Mouse (Mus musculus) forebrain, embryonic 13.5 days (tissue): ENCODE measurements at regions not wholly inside any gene's neighbourhood (a gene's known extent, or its start where the extent isn't known, plus 50 kb on each side); places are given as distances from the start of the nearest gene placed in this dataset.

ENCODE experiments used
- ATAC-seq: fragments of 200-750 bp; cut with Nextera tagmentation; 2 replicates; pipeline ENCODE4 v1.8.0; 2017
- H3K27ac ChIP-seq: fragments of 300-500 bp; sonication (generic); 2 replicates; pipeline ENCODE4 v1.5.1; 2015; ENCODE audit warnings: inconsistent platforms, mild to moderate bottlenecking, moderate library complexity
- H3K27me3 ChIP-seq: fragments of 300-500 bp; sonication (generic); 2 replicates; pipeline ENCODE4 v1.6.1; 2015; ENCODE audit warnings: mild to moderate bottlenecking, inconsistent platforms
- H3K36me3 ChIP-seq: fragments of 300-500 bp; sonication (generic); 2 replicates; pipeline ENCODE4 v1.6.1; 2015; ENCODE audit warnings: mild to moderate bottlenecking, inconsistent platforms; ENCODE audit not compliant: poor library complexity, severe bottlenecking
- H3K4me1 ChIP-seq: fragments of 300-500 bp; sonication (generic); 2 replicates; pipeline ENCODE4 v1.6.1; 2015; ENCODE audit warnings: inconsistent platforms
- H3K4me2 ChIP-seq: fragments of 300-500 bp; sonication (generic); 2 replicates; pipeline ENCODE4 v1.6.1; 2015; ENCODE audit warnings: inconsistent platforms, mild to moderate bottlenecking, moderate library complexity
- H3K4me3 ChIP-seq: fragments of 300-500 bp; sonication (generic); 2 replicates; pipeline ENCODE4 v1.5.1; 2015; ENCODE audit warnings: mild to moderate bottlenecking, inconsistent platforms
- H3K9ac ChIP-seq: fragments of 300-500 bp; sonication (generic); 2 replicates; pipeline ENCODE4 v1.6.1; 2015; ENCODE audit warnings: mild to moderate bottlenecking, inconsistent platforms
- H3K9me3 ChIP-seq: fragments of 300-500 bp; sonication (generic); replicated peaks from 2 replicates; pipeline ENCODE4 v1.6.1; 2016; ENCODE audit warnings: inconsistent platforms
- WGBS: fragments of 180-500 bp; shearing (Covaris S2); methylation state at CpG from one replicate; pipeline ENCODE4 v1.1.7; 2015; 5-methylcytosine and 5-hydroxymethylcytosine counted together

- no peak overlapping the region for H3K4me3 ChIP-seq
- no peaks in the 10 kb centered on the region for H3K9me3 ChIP-seq
- no peak overlapping the region for H3K9ac ChIP-seq
- 81% methylated on average over 10 of the region's 10 CpGs for WGBS
- no peak overlapping the region for H3K27ac ChIP-seq
- H3K4me2 ChIP-seq, result no peak overlapping the region
- no peaks in the 10 kb centered on the region for H3K36me3 ChIP-seq
- no peak for ATAC-seq
- H3K4me1 ChIP-seq, result no peaks in the 10 kb centered on the region
- no peaks in the 10 kb centered on the region for H3K27me3 ChIP-seq
Measured at GRCm38 (mm10) chr5:75880088-75880684, 98.1 kb downstream of the Kdr start.

GRCm38 (mm10) chr5:75878361-75878760 is 99.9 kb downstream of the Kdr start:
- no peak overlapping the region for H3K27ac ChIP-seq
- H3K9me3 ChIP-seq, result no peaks in the 10 kb centered on the region
- H3K36me3 ChIP-seq, result no peaks in the 10 kb centered on the region
- 92% methylated on average over 8 of the region's 8 CpGs for WGBS
- no peak overlapping the region for H3K4me3 ChIP-seq
- no peak overlapping the region for H3K9ac ChIP-seq
- no peak overlapping the region for H3K4me2 ChIP-seq
- H3K27me3 ChIP-seq, result no peaks in the 10 kb centered on the region
- H3K4me1 ChIP-seq, result no peaks in the 10 kb centered on the region
- no peak for ATAC-seq

GRCm38 (mm10) chr5:75877609-75877971 is 100.7 kb downstream of the Kdr start:
- H3K4me3 ChIP-seq, result no peak overlapping the region
- H3K27ac ChIP-seq, result no peak overlapping the region
- no peak for ATAC-seq
- WGBS, result 90% methylated on average over 4 of the region's 4 CpGs
- no peaks in the 10 kb centered on the region for H3K27me3 ChIP-seq
- no peak overlapping the region for H3K4me2 ChIP-seq
- no peaks in the 10 kb centered on the region for H3K4me1 ChIP-seq
- no peak overlapping the region for H3K9ac ChIP-seq
- H3K9me3 ChIP-seq, result no peaks in the 10 kb centered on the region
- no peaks in the 10 kb centered on the region for H3K36me3 ChIP-seq

GRCm38 (mm10) chr5:75876871-75877608 is 101.2 kb downstream of the Kdr start:
- H3K9me3 ChIP-seq, result no peaks in the 10 kb centered on the region
- WGBS, result 67% methylated on average over 9 of the region's 9 CpGs
- no peak overlapping the region for H3K27ac ChIP-seq

GRCm38 (mm10) chr5:75871120-75871519 is 107.1 kb downstream of the Kdr start:
- ATAC-seq, result no peak
- Histone ChIP-seq H3K9ac (no peak overlapping the region), H3K4me2 (no peak overlapping the region), H3K27ac (no peak overlapping the region), H3K4me1 (no peaks in the 10 kb centered on the region), H3K27me3 (no peaks in the 10 kb centered on the region), H3K9me3 (no peaks in the 10 kb centered on the region), H3K36me3 (no peaks in the 10 kb centered on the region), H3K4me3 (no peak overlapping the region)
- WGBS, result 30% methylated on average over 8 of the region's 8 CpGs

More at GRCm38 (mm10) chr5:75876871-75877608, 101.2 kb downstream of the Kdr start:
- H3K4me3 ChIP-seq, result no peak overlapping the region
- no peak overlapping the region for H3K4me2 ChIP-seq
- ATAC-seq, result no peak
- H3K36me3 ChIP-seq, result no peaks in the 10 kb centered on the region
- no peaks in the 10 kb centered on the region for H3K27me3 ChIP-seq
- H3K4me1 ChIP-seq, result no peaks in the 10 kb centered on the region
- no peak overlapping the region for H3K9ac ChIP-seq

- Histone ChIP-seq H3K4me3 (no peak overlapping the region), H3K27me3 (no peaks in the 10 kb centered on the region), H3K27ac (no peak overlapping the region), H3K9ac (no peak overlapping the region), H3K4me1 (no peaks in the 10 kb centered on the region), H3K36me3 (no peaks in the 10 kb centered on the region), H3K4me2 (no peak overlapping the region), H3K9me3 (no peaks in the 10 kb centered on the region)
- no peak for ATAC-seq
- 79% methylated on average over 14 of the region's 14 CpGs for WGBS
Measured at GRCm38 (mm10) chr5:75870666-75871065, 107.6 kb downstream of the Kdr start.

GRCm38 (mm10) chr5:75869535-75869934 is 108.7 kb downstream of the Kdr start:
- no peak overlapping the region for H3K4me3 ChIP-seq
- no peak overlapping the region for H3K4me2 ChIP-seq
- H3K36me3 ChIP-seq, result no peaks in the 10 kb centered on the region
- H3K9me3 ChIP-seq, result no peaks in the 10 kb centered on the region; the same call in 1 of the 2 replicates
- H3K9ac ChIP-seq, result no peak overlapping the region
- no peak for ATAC-seq
- H3K27ac ChIP-seq, result no peak overlapping the region
- no peaks in the 10 kb centered on the region for H3K4me1 ChIP-seq
- H3K27me3 ChIP-seq, result no peaks in the 10 kb centered on the region
- 23% methylated on average over 4 of the region's 4 CpGs for WGBS

- H3K27ac ChIP-seq, result no peak overlapping the region
- no peaks in the 10 kb centered on the region for H3K36me3 ChIP-seq
- H3K4me2 ChIP-seq, result no peak overlapping the region
- no peaks in the 10 kb centered on the region for H3K4me1 ChIP-seq
- no peak for ATAC-seq
- WGBS, result 92% methylated on average over 6 of the region's 6 CpGs
- H3K9ac ChIP-seq, result no peak overlapping the region
- H3K27me3 ChIP-seq, result no peaks in the 10 kb centered on the region
- no peaks in the 10 kb centered on the region; the same call in 1 of the 2 replicates for H3K9me3 ChIP-seq
- H3K4me3 ChIP-seq, result no peak overlapping the region
Measured at GRCm38 (mm10) chr5:75865096-75865495, 113.2 kb downstream of the Kdr start.

- Histone ChIP-seq H3K4me2 (no peak overlapping the region), H3K4me3 (no peak overlapping the region), H3K36me3 (no peaks in the 10 kb centered on the region), H3K9ac (no peak overlapping the region), H3K9me3 (no peaks in the 10 kb centered on the region; the same call in 1 of the 2 replicates), H3K27me3 (no peaks in the 10 kb centered on the region), H3K27ac (no peak overlapping the region), H3K4me1 (no peaks in the 10 kb centered on the region)
- ATAC-seq, result no peak
- WGBS, result 67% methylated on average over 6 of the region's 6 CpGs
Measured at GRCm38 (mm10) chr5:75863358-75863757, 114.9 kb downstream of the Kdr start.

- Histone ChIP-seq H3K4me2 (no peak overlapping the region; the same call in 1 of the 2 replicates), H3K27me3 (no peaks in the 10 kb centered on the region), H3K4me1 (no peaks in the 10 kb centered on the region), H3K9me3 (no peaks in the 10 kb centered on the region; the same call in 1 of the 2 replicates), H3K36me3 (no peaks in the 10 kb centered on the region), H3K4me3 (no peak overlapping the region), H3K27ac (no peak overlapping the region), H3K9ac (0 out of 2 replicates have a peak overlapping the region, but pooled peaks have one; percentile 1)
- WGBS, result 8% methylated on average over 8 of the region's 8 CpGs
- peak; percentile 88 for ATAC-seq
Measured at GRCm38 (mm10) chr5:75862630-75862991, 115.6 kb downstream of the Kdr start.

- H3K4me2 ChIP-seq, result no peak overlapping the region; the same call in 1 of the 2 replicates
- no peaks in the 10 kb centered on the region for H3K4me1 ChIP-seq
- 0 out of 2 replicates have a peak overlapping the region, but pooled peaks have one; percentile 1 for H3K9ac ChIP-seq
- no peak; the same call in 1 of the 2 replicates for ATAC-seq
- no peaks in the 10 kb centered on the region for H3K27me3 ChIP-seq
- WGBS, result 8% methylated on average over 8 of the region's 8 CpGs
- no peaks in the 10 kb centered on the region for H3K36me3 ChIP-seq
- H3K27ac ChIP-seq, result no peak overlapping the region
- no peak overlapping the region for H3K4me3 ChIP-seq
- H3K9me3 ChIP-seq, result no peaks in the 10 kb centered on the region; the same call in 1 of the 2 replicates
Measured at GRCm38 (mm10) chr5:75861916-75862629, 116.2 kb downstream of the Kdr start.

GRCm38 (mm10) chr5:75859316-75859836 is 118.9 kb downstream of the Kdr start:
- WGBS, result 84% methylated on average over 8 of the region's 8 CpGs
- no peaks in the 10 kb centered on the region for H3K27me3 ChIP-seq

More at GRCm38 (mm10) chr5:75859316-75859836, 118.9 kb downstream of the Kdr start:
- H3K4me3 ChIP-seq, result no peak overlapping the region
- H3K36me3 ChIP-seq, result no peaks in the 10 kb centered on the region
- H3K9ac ChIP-seq, result no peak overlapping the region
- ATAC-seq, result no peak
- H3K4me1 ChIP-seq, result no peaks in the 10 kb centered on the region
- no peak overlapping the region for H3K4me2 ChIP-seq
- H3K27ac ChIP-seq, result no peak overlapping the region
- H3K9me3 ChIP-seq, result no peaks in the 10 kb centered on the region
